Mouse (Mus musculus): ENCODE measurements around the gene Ssh3.
"Not testable (repeated sequence)": the region's sequence is repeated elsewhere in the genome, so short reads cannot be mapped to it uniquely, and the experiment has no call there.

Gene Ssh3

DNA sequence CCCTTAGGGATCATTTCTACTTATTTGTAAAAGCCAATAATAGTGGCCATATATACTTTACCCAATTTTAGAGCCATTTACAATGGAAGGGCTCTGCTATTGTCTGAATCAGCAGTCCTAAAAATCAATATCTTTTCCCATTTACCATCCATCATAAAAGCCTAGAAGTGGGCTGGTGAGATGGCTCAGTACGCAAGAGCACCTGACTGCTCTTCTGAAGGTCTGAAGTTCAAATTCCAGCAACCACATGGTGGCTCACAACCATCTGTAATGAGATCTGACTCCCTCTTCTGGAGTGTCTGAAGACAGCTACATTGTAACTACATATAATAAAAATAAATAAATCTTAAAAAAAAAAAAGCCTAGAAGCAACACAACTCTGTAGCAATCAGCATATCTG is 20.3 kb downstream of the Ssh3 start:
- in situ Hi-C loops (cut with MboI; ENCODE audit: low sequenced_read_pairs) = not testable (repeated sequence)

DNA sequence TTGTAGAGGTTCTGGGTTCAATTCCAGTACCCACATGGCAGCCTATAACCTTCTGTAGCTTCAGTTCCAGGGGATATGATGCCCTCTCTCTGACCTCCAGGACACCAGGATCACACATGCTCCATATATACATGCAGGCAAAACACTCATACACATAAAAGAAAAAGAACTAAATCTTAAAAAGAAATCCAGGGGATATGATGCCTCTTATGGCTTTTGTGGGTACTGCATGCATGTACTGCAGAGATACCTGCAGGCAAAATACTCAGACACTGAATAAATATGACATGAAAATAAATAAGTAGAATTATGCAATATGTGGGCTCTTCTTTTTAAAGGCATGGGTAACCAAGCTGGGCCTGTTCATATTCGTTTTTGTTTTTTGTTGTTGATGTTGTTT is 22.0 kb downstream of the Ssh3 start:
- in situ Hi-C loops (cut with MboI; ENCODE audit: low sequenced_read_pairs) = no loop called here

DNA sequence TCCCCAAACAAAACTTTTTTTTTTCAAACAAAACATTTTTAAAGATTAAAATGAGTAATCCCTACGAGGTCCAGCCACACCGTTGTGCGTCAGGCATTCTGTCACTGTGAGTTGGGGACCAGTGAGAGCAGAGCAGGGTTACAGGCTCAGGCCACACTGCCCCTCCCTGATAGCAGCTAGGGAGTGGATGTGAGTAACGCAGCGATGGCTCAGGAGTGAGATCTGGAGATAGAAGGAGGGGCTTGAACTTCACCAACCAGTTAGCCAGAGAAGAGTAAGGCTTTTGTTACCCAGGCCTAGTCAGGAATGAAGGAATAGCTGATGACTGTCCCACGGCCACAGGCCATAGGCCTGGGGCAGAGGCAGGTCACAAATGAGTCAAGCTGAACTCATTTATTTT is 24.2 kb downstream of the Ssh3 start:
- in situ Hi-C loops (cut with MboI; ENCODE audit: low sequenced_read_pairs) = no loop called here

DNA sequence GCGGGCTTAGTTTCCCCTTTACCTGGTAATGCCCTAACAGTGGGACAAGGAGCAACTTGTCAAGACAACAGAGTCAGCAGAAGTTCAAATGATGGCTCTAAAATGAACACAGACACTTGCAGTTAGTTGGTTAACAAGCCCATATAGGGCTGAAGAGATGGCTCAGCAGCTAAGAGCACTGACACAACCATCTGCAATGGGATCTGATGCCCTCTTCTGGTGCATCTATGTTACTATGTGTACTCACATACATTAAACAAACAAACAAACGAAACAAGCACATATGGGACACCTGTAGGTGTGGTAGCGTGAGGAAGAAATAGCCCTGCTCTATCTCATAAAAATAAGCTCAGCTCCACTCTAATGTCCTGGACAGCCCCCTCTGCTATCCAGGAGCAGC is 26.6 kb downstream of the Ssh3 start:
- in situ Hi-C loops (cut with MboI; ENCODE audit: low sequenced_read_pairs) = no loop called here

DNA sequence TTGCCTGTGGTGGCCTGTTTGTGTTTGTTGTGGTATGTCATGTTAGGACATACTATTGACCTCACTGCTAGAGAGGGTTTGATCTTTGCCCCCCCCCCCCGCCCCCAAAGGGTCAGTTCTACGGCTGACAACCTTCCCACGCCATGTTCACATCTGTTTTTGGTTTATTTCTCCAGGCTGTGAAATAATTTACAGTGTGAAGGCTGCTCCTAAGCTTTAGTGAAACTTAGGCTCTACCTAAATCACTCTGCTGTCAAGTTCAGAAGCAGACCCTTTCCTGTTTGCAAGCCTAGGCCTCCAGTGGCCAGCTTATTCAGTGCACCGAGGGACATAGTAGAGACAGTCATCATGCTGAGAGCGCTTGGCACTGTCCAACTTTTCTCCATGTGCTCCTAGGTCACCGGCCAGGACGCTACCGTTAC is 28.7 kb downstream of the Ssh3 start:
- in situ Hi-C loops (cut with MboI; ENCODE audit: low sequenced_read_pairs) = no loop called here

DNA sequence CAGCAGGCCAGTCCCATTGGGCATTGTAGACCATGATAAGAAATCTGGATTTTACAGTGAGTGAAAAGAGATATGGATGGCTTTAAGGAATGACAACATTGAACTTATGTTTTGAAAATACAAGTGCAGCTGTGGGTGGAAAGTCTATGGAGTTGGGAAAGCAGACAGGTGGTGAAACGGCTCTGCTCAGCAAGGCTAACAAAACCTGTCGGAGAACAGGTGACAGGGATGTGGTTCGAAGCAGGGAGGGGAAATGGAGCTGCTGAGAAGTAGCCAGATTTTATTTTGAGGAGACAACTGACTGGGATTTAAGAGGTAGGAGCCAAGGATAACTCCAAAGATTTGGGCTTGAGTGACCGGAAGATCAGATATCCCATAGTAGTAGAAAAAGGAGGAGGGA is 34.4 kb downstream of the Ssh3 start:
- in situ Hi-C loops (cut with MboI; ENCODE audit: low sequenced_read_pairs) = no loop called here

DNA sequence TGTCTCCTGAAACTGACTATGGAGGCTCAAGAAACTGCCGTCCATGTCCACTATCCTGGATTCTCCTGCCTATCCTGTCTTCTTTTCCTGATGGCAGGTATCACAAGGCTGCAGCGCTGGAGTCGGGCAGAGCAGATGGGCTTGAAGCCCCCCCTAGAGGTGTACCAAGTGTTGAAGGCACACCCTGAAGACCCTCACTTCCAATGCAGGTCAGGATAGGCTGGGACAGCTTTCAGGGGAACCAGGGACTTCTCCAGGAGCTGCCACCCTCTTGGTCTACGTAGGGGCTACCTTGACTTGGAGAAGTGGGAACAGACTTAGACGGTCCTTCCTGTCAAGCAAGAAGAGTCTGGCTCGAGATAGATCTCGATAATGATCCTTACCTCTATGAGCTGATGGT is 36.3 kb downstream of the Ssh3 start:
- in situ Hi-C loops (cut with MboI; ENCODE audit: low sequenced_read_pairs) = no loop called here

DNA sequence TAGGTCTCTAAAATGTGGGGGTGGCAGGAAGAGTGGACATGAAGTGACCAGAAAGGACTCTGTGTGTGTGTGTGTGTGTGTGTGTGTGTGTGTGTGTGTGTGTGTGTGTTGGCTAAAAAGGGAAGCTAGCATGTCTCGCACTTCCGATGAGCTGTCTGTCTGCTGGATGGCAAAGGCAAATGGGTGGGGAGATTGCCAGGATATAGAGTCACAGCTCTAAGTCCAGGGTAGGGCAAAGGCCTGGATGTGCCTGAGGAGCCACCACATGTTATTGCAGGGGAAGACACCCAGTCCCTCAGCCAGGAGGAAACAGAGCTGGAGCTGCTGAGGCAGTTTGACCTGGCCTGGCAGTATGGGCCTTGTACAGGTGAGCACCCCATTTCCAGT is 36.8 kb downstream of the Ssh3 start:
- in situ Hi-C loops (cut with MboI; ENCODE audit: low sequenced_read_pairs) = no loop called here

DNA sequence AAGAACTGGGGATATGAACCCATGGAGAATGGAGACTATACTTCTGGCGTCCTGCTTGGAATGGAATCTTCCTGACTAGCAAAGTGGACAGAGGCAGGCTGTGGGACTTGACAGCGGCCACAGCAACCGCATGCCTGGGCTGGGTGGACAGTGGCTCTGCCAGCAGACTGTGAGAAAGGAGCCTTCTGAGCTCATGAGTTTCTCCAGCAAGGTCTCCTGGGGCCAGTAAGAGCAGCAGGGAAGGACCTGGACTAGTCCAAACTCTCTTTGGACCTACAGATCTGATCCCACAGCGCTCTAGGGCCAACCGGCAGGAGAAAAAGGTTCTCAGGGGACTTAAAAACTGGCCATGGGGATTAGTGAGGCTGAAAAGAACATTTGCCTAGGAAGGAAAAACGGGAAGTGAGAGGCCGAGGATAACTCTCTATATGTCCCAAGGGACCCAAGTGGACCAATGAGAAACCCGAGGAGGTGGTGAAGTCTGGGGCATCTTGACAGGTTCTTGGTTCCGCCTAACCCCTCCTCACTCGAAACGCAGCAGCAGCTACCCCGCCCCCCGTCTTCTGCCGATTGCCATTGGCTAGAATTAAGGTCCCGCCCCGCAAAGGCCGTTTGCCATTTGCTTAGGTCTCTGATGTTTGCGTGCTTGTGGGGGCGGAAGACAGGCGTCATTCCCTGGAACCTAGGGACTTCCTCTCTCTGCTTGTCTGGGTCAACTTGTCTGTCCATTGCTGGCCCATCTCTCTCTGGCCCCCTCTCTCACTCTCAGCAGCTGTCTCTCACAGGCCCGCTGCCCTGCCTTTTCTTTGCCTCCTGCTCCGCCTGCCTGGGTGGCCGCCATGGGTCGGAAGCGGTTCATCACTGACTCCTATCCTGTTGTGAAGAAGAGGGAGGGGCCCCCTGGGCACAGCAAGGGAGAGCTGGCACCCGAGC is 37.5 kb downstream of the Ssh3 start, which contains the start of gene Pold4:
Gene Pold4, plus strand, starts transcription at position 647 of the 933 bp plus-strand sequence.
- in situ Hi-C loops (cut with MboI; ENCODE audit: low sequenced_read_pairs) = no loop called here

DNA sequence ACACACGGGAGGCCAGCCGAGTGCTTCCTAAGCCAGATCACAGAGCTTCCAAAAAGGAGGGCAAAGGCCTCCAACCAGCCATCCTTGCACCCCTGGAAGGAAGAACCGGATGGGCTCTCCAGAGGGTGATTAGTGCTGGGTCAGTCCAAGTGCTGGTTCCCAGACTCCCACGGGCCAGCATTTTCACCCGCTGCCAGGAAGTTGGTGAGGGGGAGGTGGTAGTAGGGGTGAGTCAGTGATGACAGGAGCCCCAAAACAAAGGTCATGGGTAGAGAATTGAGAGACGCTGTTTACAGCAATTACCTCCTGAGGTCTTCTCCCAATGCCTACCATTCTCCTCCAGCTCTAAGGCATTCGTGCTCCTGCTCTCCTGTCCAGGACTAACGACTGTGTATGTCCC is 38.6 kb downstream of the Ssh3 start:
- in situ Hi-C loops (cut with MboI; ENCODE audit: low sequenced_read_pairs) = no loop called here

DNA sequence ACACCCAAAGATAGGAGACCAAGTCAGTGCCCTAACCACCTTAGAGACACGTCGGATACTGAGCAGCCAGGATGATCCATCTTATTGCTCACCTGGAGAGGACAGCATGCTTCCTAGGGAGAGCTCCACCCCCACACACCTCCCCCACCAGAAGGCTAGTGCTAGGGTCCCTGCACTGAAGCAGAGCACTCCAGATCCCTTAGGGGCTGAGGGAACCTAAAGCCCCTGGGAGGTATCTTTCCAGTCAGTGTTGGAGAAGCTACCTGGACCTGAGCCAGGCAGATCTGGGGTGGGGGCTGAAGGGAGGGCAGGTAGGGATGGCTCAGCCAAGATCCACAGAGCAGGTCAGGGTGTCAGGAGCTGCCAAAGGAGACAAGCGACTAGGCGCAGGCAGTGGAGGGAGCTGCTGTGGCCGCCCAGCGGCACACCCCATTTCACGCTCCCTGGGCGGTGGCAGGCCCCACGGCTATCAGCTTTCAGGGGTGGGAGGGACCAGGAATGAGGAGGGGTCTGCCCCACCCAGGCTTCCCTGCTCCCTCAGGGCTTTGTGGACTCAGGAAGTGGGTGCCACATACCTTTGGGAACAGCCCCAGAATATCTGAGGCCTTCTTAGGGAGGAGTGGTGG is 39.4 kb downstream of the Ssh3 start:
- in situ Hi-C loops (cut with MboI; ENCODE audit: low sequenced_read_pairs) = no loop called here

DNA sequence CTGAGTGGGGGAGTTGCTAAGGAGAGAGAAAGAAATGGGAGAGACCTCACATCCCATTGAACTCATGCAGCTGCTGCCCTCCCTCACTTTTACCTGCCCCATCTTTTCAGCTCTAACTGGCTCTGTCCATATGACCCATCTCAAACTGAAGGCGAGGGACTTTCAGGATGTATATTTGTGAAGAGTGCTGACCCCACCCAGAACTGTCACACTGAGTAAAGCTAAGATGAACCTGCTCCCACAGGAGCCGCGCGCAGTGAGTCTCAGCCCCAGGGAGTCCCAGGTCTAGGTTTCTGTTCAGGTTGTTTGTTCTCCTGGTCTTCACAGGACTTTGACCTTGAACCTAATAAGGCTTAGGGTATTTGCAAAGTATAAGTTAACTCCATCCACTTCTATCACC is 40.1 kb downstream of the Ssh3 start:
- in situ Hi-C loops (cut with MboI; ENCODE audit: low sequenced_read_pairs) = no loop called here

DNA sequence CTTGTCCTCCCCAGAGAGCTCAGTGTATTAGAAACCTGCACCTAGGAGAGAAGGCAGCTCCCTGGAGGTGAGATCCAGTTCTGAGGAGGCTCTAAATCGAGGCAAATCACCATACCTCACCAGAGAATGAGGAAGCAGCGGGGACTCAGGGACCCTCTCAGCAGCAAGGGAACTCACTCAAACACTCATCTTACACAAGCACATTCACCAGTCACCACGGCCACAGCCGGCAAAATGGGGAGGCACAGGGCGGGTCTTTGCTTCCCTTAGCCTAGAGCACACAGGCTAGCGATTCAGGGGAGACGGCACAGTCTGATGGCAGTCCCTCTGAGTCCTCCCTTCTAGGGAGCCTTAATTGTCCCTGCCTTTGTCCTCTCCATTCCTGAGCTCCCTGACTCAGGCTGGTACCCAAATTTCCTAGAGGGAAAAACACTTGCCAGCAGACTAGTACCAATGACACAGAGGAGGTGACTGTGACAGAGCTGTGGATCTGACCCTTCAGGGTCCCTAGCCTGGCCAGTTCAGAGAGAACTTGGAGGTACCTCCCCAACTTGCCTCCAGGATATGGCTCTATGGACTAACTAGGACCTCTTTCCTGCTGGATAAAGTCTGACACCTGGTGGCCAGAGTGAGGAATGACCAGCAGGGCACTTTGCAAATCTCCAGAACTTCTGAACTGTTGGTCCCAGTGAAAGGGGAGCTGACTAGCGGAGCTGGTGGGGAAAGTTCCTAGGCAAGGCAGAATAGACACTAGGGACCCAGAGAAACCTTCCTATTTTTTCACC is 40.9 kb downstream of the Ssh3 start:
- in situ Hi-C loops (cut with MboI; ENCODE audit: low sequenced_read_pairs) = no loop called here

DNA sequence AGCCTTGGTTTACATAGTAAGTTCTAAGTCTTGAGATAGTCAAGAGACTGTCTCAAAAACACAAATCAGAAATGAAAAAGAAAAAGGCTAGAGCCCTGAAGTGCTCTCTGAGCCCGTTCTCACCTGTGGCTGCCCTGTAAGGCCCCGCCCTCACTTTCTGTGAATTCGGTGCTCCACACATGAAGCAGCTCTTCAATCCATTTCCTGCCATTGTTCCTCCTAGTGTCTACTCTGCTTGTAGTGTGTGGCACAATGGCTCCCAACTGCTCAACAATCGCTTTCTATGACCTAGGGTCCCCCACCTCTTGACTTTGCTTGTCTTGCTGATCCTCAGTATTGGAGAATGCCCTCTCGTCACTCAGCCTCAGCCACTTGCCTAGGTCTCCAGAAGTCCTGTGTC is 41.5 kb downstream of the Ssh3 start:
- in situ Hi-C loops (cut with MboI; ENCODE audit: low sequenced_read_pairs) = no loop called here

DNA sequence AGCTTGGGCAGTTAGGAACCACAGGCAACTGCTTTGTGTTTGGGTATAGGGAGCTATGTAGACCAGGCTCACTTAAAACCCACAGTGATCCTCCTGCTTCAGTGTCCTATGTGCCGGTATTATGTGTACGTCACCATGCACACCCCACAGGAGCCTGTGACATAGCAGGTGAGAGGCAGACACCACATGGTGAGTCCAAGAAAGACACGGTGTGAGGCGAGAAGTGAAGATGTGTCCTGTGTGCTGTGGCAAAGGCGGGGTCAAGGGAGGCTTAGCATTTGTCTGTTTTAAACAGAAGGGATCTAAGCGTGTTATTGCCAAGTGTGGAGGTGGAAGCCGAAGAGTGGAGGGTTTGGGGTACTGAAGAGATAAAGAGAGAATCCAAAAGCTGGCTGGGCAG is 42.2 kb downstream of the Ssh3 start:
- in situ Hi-C loops (cut with MboI; ENCODE audit: low sequenced_read_pairs) = no loop called here

DNA sequence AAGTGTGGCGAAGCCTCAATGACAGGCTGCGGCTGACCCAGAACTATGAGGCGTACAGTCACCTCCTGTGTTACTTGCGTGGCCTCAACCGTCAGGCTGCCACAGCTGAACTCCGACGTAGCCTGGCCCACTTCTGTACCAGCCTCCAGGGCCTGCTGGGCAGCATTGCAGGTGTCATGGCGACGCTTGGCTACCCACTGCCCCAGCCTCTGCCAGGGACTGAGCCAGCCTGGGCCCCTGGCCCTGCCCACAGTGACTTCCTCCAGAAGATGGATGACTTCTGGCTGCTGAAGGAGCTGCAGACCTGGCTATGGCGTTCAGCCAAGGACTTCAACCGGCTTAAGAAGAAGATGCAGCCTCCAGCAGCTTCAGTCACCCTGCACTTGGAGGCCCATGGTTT is 46.8 kb downstream of the Ssh3 start:
- in situ Hi-C loops (cut with MboI; ENCODE audit: low sequenced_read_pairs) = no loop called here

DNA sequence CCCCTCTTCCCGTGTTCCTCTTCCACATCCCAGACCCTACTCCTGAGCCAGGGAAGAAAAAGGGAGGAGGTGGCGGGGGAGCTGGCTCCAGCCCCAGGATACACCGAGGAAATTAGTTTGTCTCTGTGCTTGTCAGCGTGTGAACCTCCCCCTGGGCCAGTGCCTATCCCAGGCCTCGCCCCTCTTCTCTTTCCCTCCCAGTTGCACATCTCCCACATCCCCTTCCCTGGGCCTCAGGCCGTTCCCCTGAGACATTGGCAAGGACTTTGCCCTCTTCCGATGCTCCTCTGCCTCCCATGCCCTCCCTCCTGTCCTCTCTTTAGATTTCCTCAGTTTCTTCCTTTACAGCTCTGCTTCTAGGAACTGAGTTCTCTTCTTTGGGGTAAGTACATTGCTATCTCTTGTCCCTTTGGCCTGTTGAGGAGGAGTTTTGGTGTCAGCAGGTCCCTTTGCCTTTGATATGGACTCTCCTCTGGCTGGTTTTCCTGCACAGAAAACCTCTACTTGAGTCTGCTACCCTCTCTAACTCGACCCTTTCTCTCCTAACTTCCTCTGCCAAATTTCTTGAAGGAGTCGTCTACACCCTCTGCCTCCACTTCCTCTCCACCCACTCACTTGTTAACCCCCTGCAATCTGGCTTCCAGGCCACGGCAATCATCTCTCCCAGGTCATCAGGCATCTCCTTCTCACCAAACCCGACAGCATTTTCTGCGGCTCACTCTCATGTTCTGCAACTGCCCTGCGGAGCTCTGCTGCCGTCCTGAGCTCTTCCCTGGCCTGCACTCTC is 47.8 kb downstream of the Ssh3 start:
- in situ Hi-C loops (cut with MboI; ENCODE audit: low sequenced_read_pairs) = no loop called here

DNA sequence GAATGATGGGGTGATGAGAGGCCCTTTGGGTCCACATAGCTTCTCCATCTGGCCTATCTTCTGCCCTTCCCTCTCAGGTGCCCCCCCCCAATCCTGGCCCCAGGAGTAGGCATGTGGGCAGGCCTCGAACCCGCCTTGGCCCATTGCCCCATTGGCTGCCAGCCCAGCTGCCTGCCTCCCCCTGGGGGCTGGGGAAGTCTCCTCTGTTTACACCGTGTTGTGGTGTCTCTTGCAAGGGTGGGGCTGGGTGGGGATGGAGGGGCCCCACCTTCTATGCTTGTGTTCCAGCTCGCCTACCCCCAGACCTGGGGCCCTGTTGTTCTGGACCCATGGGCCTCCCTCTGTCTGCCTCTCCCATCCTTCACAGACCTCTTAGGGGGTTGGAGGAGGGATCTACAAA is 48.6 kb downstream of the Ssh3 start:
- in situ Hi-C loops (cut with MboI; ENCODE audit: low sequenced_read_pairs) = no loop called here

DNA sequence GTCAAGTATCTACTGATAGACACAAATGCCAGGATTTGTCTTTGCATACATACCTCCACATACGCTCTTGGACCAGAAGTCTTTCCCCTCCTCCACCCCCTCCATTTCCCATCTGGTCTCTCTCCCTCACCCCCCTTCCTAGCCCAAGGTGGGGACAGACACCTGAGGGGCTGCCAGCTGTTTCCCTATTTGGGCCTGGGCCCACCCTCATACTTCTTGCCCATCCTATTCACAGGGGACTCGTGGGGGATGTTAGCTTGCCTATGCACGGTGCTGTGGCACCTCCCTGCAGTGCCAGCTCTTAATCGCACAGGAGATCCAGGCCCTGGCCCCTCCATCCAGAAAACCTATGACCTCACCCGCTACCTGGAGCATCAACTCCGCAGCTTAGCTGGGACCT is 49.0 kb downstream of the Ssh3 start:
- in situ Hi-C loops (cut with MboI; ENCODE audit: low sequenced_read_pairs) = no loop called here

DNA sequence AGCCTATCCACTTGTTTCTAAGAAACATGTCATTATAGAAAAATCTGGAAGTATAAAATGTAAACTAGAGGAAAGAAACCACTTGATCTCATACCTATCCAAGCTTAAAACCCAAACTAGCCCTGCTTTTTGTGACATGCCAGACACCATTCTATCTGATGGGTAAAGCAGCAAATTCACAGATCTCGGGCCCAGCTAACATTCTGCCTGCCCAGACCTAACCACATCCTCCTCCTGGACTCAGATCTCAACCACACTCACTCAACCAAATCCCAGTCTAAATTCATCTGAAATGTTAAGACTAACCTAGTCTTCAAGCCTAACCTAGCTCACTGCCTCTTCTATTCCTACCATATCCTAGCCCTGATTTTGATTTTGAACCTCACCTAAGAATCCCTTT is 50.2 kb downstream of the Ssh3 start:
- in situ Hi-C loops (cut with MboI; ENCODE audit: low sequenced_read_pairs) = no loop called here

DNA sequence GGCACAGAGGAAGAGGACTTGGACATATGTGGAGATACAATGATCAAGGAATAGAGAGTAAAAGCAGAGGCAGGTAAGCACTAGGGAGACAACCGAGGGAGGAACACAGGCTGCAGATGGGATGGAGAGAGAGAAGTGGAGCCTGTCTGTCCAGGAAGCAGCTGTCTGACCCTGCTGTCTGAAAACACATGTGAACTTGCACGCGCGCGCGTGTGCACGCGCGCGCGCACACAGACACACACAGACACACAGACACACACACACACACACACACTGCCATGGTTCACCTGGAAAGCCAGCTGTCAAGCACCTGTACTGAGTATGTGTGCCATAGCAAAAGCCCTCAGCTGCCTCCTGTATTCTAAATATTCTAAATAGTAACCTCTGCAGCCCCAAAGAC is 50.7 kb downstream of the Ssh3 start:
- in situ Hi-C loops (cut with MboI; ENCODE audit: low sequenced_read_pairs) = no loop called here
